Mouse (Mus musculus): ENCODE measurements around the gene Ccdc189.

The Ccdc189 gene

DNA sequence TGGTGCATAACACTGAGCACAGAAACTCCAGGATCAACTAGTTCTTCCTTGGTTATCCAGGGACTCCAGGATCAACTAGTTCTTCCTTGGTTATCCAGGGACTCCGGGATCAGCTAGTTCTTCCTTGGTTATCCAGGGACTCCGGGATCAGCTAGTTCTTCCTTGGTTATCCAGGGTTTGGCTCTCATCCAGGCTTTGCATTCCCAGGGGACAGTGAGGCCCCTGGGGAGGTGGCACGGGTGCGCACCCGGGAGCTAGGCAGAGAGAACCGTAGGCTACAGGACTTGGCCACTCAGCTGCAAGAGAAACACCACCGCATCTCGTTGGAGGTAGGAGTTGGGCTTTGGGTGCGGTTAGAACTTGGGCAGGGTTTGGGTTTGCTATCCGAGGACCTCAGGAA lies 2.7 kb upstream of the Ccdc189 start:
- no peak for DNase-seq

DNA sequence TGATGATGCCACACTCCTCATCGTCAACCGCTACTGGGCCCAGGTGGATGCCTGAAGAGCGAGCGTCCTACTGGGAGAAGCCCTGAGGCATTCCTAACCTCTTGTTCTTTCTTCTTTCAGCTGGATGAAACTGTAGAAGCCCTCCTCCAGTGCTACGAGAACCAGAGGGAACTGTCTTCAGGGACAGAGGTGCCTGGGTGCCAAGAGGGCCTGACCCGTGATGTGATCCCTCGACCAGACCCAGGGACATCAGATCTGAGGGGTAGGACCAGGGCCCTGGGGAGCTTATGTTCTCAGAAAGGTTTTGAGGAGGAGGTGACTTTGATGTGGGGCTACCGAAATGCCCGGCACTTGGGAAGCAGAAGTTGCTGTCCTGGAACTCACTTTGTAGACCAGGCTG lies 1.2 kb upstream of the Ccdc189 start:
- no peak for DNase-seq

DNA sequence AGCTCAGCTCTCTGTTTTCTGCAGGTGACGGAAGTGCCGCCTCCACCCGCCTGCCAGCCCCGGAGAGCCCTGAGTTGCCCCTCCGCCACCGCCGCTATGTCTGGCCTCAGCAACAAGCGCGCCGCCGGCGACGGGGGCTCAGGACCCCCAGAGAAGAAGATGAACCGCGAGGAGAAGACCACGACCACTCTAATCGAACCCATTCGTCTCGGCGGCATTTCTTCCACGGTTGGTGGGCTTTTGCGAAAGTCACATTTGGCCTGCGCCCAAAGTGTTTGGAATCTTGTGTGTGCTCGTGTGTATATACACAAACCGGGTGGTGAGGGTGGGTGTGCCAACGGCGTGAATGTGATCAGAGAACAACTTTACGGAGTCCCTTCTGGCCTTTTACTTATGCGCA lies 506 bp upstream of the Ccdc189 start:
- DNase-seq = no peak

DNA sequence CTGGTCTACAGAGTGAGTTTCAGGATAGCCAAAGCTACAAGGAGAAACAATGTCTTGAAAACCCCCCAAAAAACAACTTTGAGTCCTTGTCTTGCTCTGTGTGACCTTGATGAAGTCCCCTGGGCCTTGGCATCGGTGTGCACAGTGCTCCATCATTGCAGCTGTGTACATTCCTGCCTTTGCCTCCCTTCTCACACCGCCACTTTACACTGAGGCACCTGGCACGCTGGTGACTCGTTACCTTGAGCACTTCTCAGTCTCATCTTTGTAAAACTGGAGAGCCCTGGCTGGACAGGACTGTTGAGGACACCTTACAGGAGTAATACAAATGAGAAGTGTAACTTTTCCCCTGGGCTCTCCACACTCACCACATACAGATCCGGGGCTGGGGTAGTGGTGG lies 1.2 kb downstream of the Ccdc189 start:
- no peak for DNase-seq

DNA sequence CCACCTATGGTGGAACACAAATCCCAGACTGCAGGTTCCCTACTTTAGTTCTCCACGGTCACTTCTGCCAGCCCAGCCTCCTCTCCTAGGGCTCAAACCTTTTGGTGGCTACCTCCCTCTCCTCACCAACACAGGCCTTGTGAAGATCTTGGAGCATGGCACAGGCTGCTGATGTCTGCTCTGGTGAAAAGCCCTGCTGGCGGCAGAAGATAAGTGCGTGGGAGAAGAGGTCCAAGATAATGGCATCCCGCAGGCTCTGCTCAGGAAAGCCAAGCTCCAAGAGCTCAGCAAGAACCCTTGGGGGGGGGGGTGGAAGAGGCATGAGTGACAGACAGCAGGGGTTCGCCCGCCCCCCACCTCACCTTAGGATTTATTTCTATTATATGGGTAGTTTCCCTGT lies 2.2 kb downstream of the Ccdc189 start:
- no peak for DNase-seq

DNA sequence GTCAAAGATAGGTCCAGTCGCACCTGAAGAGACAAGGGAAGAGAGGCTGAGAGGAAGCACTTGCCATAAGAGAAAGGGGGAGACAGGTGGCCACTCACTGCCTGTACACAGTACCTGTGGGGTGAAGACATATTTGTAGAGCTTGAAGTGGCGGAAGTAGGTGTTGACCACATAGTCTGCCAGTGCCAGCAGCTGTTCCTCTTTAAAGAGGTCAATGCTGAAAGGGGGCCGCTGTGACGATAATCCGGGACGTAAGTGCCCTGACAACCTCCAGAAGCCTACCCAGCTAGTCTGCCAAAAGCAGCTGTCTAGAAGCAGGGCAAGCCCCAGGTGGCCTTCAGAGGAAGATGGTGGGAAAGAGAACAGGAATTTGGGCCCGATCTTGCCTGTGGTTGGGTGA lies 3.4 kb downstream of the Ccdc189 start:
- DNase-seq = no peak

DNA sequence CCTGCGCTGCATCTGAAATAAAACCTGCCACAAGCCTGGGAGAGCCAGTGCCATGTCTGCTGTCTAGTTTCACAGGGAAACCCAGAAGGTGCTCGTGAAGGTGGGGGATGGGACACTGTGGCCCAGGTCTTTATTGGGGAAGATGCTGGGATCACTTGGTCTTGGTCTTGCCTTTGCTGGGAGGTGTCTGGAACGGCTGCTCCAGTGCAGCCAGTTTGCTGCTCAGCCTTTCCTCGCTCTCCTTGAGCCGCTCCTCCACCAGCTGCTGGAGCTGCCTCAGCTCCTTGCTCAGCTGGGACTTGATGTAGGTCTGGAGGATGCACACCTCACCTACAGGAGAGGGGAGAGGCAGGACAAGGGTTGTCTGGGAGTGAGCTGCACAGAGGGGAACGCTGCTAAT lies 5.1 kb downstream of the Ccdc189 start:
- DNase-seq = no peak

DNA sequence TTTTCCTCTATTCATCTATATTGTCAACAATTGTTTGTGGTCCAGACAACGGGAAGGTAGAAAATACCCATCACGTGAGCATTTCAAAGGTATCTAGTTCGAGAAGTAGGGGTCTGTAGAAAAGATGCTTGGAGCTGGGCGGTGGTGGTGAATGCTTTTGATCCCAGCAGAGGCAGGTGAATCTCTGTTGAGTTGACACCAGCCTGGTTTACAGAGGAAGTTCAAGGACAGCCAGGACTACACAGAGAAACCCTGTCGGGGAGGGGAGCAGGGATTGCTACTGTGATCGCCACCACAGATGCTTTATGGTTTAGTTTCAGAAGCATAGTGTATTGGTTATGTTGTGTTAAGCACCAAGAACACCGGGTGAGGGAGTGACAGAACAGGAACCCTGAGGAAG lies 14.3 kb downstream of the Ccdc189 start:
- DNase-seq = no peak

DNA sequence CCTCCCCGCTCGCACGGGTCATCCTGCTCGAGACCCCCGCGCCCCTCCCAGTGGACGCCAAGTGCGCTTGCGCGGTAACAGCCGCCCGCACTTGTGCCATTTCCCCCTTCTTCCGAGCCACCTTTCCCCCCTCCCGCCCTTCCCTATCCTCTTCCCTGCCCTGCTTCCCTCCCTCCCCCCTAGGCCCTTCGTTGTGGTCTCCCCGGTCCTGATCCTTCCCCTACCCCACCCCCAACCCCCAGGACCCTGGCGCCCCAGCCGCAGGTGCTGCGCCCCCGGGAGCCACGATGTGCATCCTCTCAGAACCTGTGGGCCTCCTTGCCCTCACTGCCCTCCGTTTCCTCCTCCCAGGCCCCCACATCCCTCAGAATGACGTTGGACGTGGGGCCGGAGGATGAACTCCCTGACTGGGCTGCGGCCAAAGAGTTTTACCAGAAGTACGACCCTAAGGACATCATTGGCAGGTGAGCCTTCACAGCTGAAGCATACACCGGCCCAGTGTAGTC lies 14.8 kb downstream of the Ccdc189 start:
- DNase-seq = no peak

DNA sequence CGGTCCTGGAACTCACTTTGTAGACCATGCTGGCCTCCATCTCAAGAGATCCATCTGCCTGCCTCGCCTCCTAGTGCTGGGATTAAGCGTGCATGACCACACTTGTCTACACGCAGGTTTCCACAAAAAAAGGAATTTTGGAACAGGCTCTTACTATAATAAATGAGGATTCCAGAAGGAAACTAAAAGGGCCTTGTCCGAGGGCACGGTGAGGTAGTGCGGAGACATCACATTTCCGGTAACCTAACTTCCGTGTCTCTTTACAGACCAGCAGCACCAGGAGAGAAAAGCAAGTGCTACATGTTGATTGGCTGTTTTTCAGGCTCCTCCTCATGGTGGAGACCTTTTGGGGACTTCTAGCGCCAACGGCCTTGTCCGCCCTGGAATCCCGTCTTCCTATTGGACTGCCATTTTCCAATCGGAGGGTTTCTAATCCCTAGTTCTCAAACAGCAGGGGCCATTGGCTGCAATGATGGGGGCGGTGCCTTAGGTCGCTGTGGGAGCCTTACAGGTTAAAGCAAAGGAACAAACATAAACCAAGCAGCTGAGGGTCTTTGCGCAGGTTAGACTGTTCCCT lies 15.4 kb downstream of the Ccdc189 start, which contains the start of gene Phkg2:
Gene Phkg2 (plus strand): TSS at position 446 of the 577 bp plus-strand sequence.
- DNase-seq = peak; percentile 97

DNA sequence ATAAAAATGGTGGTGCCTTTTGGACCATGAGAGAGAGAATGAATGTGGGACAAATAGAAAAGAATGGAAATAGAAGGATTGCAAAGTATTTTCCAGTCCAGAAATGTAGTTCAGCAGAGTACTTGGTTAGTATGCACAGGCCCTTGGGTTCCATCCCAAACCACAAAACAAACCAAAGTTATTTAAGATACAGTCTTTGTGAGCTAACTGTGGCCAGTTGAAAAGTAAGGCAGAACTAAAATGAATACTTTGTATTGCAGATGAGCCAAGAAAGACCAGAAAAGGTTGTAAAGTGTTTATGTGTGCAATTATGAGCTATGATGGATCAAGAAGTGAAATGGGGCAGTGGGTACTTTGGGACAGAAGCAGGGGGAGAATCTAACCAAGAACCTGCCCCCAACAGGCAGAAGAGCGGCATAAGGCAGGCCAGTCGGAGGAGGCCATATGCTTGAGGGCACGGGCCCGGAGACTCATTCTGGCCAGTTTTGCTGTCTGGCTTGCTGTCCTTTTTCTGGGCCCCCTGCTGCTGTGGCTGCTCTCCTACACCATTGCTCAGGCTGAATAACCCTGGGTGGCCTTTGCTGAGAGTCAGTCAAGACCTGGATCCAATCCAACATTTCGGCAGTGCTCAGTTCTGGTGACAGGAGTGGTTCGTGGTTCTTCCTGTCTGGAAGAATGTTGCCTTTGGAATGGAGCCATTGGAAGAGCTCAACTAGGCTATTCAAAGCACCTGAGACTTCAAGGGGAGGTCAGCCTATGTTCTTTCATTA lies 23.8 kb downstream of the Ccdc189 start:
- DNase-seq = no peak

DNA sequence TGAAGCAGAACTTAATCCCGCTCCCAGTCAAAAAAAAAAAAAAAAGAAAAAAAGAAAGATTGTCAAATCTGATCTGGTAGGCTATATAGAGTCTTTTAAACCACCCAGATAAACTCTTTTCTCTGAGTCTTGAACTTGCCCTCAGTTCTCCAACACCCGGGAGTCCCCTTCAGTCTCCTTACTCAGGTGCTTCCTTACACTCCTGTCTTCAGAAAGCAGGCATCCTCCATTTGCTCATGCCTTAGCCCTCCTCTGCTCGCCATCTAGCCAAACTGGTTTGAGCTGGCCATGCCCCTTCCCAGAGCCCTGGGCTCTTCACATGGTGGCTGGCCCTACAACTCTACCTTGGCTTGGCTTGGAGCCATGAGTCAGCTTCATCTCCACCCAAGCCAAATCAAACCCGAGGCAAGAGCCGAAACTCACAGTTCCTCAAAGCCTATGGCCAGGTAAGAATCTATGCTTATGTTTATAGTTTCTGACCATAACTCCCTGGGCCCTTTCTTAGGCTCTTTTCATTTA lies 27.0 kb downstream of the Ccdc189 start, which contains the start of gene Tmem265:
Gene Tmem265 (plus strand): TSS at position 51 of the 519 bp plus-strand sequence.
- DNase-seq = no peak

DNA sequence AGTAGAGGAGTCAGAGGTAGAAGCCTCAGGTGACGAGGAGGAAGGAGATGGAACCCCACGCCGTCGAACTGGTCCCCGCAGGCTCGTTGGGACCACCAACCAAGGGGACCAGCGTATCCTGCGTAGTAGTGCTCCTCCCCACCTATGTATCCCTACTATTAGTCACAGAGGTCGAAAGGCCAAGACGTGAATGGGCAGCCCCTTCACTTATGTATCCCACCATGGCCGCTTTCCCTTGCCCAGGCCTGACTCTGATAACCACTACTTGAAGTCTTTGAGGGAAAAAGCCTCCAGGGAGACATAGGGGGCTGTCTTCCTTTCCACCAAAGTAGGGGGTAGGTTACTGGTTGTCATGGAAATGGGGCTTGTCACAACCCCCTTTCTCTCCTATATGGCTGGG lies 27.8 kb downstream of the Ccdc189 start:
- DNase-seq = no peak

DNA sequence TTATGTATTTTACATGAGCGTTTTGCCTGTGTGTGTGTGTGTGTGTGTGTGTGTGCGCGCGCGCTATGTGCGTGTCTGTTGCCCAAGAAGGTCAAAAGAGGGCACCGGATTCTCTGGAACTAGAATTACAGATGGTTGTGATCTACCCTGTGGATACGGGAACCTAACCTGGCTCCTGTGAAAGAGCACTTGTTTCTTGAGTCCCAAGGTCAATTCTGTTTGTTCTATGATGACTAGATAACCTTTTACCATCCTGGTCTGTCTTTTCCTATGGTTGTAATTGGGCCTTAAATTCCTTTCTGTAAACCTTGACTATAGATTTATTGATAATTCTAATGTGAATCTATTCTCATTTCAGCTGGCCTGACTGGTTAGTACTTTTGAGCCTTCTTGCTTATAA lies 36.8 kb downstream of the Ccdc189 start:
- no peak for DNase-seq

DNA sequence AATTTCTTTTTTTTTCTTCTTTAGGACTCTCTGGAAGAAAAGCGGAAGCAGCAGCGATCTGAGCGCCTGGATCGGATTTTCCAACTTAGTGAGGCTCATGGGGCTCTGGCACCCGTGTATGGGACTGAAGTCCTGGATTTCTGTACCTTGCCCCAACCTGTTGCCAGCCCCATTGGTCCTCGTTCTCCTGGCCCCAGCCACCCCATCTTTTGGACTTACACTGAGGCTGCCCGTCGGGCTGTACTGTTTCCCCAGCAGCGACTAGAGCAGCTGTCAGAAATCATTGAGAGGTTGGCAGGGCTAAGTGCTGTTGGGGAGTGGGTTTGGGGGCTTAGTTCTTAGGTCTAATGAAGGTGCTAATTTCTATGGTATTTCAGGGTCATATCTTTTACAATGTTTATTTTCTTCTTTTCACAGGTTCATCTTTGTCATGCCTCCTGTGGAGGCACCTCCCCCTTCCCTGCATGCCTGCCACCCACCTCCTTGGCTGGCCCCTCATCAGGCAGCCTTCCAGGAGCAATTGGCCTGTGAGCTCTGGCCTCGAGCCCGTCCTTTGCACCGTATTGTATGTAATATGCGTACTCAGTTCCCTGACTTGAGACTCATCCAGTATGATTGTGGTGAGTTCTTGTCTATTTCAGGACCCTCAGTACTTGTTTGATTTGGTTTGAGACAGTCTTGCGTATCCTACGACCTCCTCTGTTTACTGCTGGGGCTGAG lies 39.1 kb downstream of the Ccdc189 start:
- DNase-seq = no peak

DNA sequence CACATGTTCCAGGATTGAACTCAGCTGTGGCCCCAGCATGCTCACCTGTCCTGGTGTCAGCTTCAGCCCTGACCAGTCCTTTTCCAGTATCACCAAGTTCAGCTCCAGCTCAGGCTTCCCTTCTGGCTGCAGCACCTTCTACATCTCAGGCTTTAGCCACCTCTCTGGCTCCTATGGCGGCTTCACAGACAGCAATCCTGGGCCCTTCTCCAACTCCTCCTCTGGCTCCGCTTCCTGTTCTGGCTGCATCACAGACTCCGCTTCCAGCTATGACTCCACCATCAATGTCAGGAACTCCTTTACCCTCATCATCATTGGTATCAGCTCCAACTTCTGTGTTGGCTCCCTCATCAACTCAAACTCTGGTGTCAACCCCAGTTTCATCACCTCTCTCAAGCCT lies 46.7 kb downstream of the Ccdc189 start:
- no peak for DNase-seq

Measured in right cerebral cortex, adult 18-20 months (tissue).